Mouse (Mus musculus) hindbrain, embryonic 16.5 days (tissue): ENCODE measurements around the gene Rnf180. TPM values are rescaled to one million over a fixed set of nuclear protein-coding genes. Genes with fewer than 3 reads are reported as not detected.
A peak's percentile ranks its signal among the peaks of the same experiment; 100 is the strongest.

ENCODE experiments used
- ATAC-seq: fragments of 200-750 bp; cut with Nextera tagmentation; 2 replicates; pipeline ENCODE4 v1.8.0; 2017; ENCODE audit warnings: moderate TSS enrichment, moderate library complexity
- H3K27ac ChIP-seq: fragments of 300-500 bp; sonication (generic); 2 replicates; pipeline ENCODE4 v1.5.1; 2014; ENCODE audit warnings: low read depth, mild to moderate bottlenecking, control low read depth, low read length, moderate library complexity
- H3K27me3 ChIP-seq: fragments of 300-500 bp; sonication (generic); replicated peaks from 2 replicates; pipeline ENCODE4 v1.6.1; 2014; ENCODE audit warnings: low read length; ENCODE audit not compliant: control insufficient read depth, insufficient read depth
- H3K36me3 ChIP-seq: fragments of 300-500 bp; sonication (generic); 2 replicates; pipeline ENCODE4 v1.6.1; 2014; ENCODE audit warnings: mild to moderate bottlenecking, low read length, moderate library complexity, mixed read lengths; ENCODE audit not compliant: control insufficient read depth, insufficient read depth
- H3K4me1 ChIP-seq: fragments of 300-500 bp; sonication (generic); 2 replicates; pipeline ENCODE4 v1.6.1; 2014; ENCODE audit warnings: low read depth, low read length; ENCODE audit not compliant: control insufficient read depth, insufficient read depth
- H3K4me2 ChIP-seq: fragments of 300-500 bp; sonication (generic); 2 replicates; pipeline ENCODE4 v1.6.1; 2014; ENCODE audit warnings: mild to moderate bottlenecking, low read length, control low read depth, moderate library complexity
- H3K4me3 ChIP-seq: fragments of 300-500 bp; sonication (generic); 2 replicates; pipeline ENCODE4 v1.5.1; 2014; ENCODE audit warnings: mild to moderate bottlenecking, low read length, control low read depth, moderate library complexity
- H3K9ac ChIP-seq: fragments of 300-500 bp; sonication (generic); 2 replicates; pipeline ENCODE4 v1.6.1; 2014; ENCODE audit warnings: low read depth, mild to moderate bottlenecking, control low read depth, low read length, moderate library complexity
- H3K9me3 ChIP-seq: fragments of 300-500 bp; sonication (generic); 2 replicates; pipeline ENCODE4 v1.6.1; 2014; ENCODE audit warnings: mild to moderate bottlenecking, low read length, moderate library complexity; ENCODE audit not compliant: control insufficient read depth
- WGBS: fragments of 180-500 bp; shearing (Covaris S2); extraction: QIAGEN DNeasy Blood & Tissue Kit; methylation state at CpG from one replicate; pipeline ENCODE4 v1.1.7; 2014; 5-methylcytosine and 5-hydroxymethylcytosine counted together
- polyA plus RNA-seq: library from polyadenylated mRNA; unstranded; fragments of >200 nt; fragmentation: Nextera tagmentation; extraction: Ambion mirVana; gene quantifications from 2 replicates; pipeline ENCODE4 v1.2.1, GENCODE M21; 2015

Gene Rnf180
- polyA plus RNA-seq, 1 experiment from 2014 or later, result 42.0 TPM

DNA sequence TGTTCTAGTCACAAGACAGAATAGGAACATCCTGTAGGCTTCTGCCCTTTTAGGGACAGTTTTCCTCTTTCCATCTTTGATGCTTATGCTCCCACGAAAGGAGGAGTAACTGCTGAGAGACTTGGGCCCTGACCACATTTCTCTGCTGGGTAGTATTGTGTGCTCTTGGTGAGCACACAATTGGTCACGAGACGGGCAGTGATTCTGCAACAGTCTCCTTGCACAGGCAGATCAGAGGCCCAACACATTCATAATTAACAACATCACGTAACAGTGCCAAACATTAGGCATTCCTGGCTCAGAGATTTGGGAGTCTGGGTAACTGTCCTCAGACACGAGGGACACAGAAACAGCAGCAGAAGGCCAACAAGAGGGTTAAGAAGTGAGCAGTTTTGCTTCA is 113.8 kb downstream of the Rnf180 start:
- Histone ChIP-seq H3K4me1 (no peaks in the 10 kb centered on the region), H3K9me3 (no peaks in the 10 kb centered on the region), H3K27me3 (no peaks in the 10 kb centered on the region), H3K4me2 (no peak overlapping the region), H3K27ac (no peak overlapping the region), H3K36me3 (no peaks in the 10 kb centered on the region), H3K9ac (no peak overlapping the region), H3K4me3 (no peak overlapping the region)
- peak; percentile 61; the same call in 1 of the 2 replicates for ATAC-seq
- 61% methylated on average over 5 of the region's 5 CpGs for WGBS

DNA sequence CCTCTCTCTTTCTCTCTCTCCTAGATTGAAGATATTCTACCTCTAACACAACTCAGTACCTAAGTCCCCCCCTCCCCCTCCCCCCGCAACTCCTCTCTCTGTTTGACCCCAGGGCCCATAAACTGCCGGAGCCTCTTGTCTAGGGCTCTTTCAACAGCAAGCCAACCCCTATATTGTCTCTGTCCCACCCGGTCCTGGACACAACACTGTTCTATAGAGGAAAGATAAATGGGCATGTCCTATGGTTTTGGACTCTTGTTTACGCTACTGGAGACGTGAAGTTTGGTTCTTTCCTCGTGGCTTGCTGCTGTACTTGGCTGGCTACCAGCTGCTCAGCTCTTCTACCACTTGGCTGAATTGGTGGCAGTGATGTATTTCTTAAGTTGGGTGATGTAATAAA is 129.2 kb downstream of the Rnf180 start:
- no peaks in the 10 kb centered on the region for H3K27me3 ChIP-seq
- no peak overlapping the region for H3K4me3 ChIP-seq
- no peaks in the 10 kb centered on the region for H3K36me3 ChIP-seq
- no peak for ATAC-seq
- no peak overlapping the region for H3K4me2 ChIP-seq
- no peak overlapping the region for H3K27ac ChIP-seq
- no peaks in the 10 kb centered on the region for H3K4me1 ChIP-seq
- no peak overlapping the region for H3K9ac ChIP-seq
- WGBS, result 67% methylated on average over 6 of the region's 6 CpGs
- no peaks in the 10 kb centered on the region for H3K9me3 ChIP-seq

DNA sequence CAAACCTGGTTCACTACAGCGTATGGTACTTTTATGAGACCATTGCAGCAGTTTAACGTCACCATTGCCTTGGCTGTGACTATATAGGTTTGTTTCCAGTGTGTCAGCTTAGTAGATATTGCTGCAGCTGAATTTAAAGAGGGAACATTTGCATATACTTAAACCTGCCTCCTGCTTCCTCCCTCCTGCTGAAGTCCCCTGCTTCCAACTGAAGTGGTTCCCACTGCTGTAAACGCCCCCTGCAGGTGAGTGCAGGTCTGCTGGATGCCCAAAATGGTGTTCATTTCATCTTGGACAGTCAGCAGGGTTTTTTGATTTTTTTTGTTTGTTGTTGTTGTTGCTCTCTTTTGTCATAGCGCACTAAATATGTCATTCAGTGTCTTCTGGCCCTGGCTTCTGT is 140.7 kb downstream of the Rnf180 start:
- Histone ChIP-seq H3K9ac (no peak overlapping the region), H3K4me2 (no peak overlapping the region), H3K9me3 (no peaks in the 10 kb centered on the region), H3K4me3 (no peak overlapping the region), H3K27ac (no peak overlapping the region), H3K36me3 (no peaks in the 10 kb centered on the region), H3K4me1 (no peaks in the 10 kb centered on the region), H3K27me3 (no peaks in the 10 kb centered on the region)
- 54% methylated on average over 4 of the region's 4 CpGs for WGBS
- no peak for ATAC-seq

GRCm38 (mm10) chr13:105150006-105150405 is 144.6 kb downstream of the Rnf180 start:
- H3K27me3 ChIP-seq, result no peaks in the 10 kb centered on the region

GRCm38 (mm10) chr13:105147795-105148418 is 146.7 kb downstream of the Rnf180 start:
- no peaks in the 10 kb centered on the region for H3K36me3 ChIP-seq
- H3K9ac ChIP-seq, result no peak overlapping the region
- ATAC-seq, result peak; percentile 54
- no peak overlapping the region for H3K4me2 ChIP-seq
- WGBS, result 54% methylated on average over 4 of the region's 4 CpGs
- H3K27ac ChIP-seq, result no peak overlapping the region
- no peaks in the 10 kb centered on the region for H3K4me1 ChIP-seq
- no peaks in the 10 kb centered on the region for H3K27me3 ChIP-seq
- no peaks in the 10 kb centered on the region for H3K9me3 ChIP-seq
- H3K4me3 ChIP-seq, result no peak overlapping the region

More at GRCm38 (mm10) chr13:105150006-105150405, 144.6 kb downstream of the Rnf180 start:
- ATAC-seq, result no peak
- no peaks in the 10 kb centered on the region for H3K4me1 ChIP-seq
- H3K27ac ChIP-seq, result no peak overlapping the region
- no peak overlapping the region for H3K4me2 ChIP-seq
- H3K36me3 ChIP-seq, result no peaks in the 10 kb centered on the region
- no peaks in the 10 kb centered on the region for H3K9me3 ChIP-seq
- 86% methylated on average over 3 of the region's 3 CpGs for WGBS
- H3K4me3 ChIP-seq, result no peak overlapping the region
- H3K9ac ChIP-seq, result no peak overlapping the region

DNA sequence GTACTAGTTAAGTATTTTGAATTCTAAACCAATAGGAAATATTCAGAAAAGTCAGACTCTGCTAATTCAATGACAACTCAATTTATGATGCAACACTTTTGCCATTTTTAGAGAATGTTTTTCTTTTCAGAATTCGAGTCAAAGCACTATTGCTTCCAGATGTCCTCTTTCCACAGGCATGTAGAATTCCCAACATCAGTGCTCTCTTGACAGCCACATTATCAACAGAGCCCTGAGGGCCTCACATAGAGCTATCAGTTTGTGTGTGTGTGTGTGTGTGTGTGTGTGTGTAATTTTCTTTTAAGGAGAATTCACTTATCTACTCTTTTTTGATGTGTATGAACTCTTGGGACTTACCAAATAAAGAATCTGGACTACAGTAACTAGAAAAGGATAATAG is 147.8 kb downstream of the Rnf180 start:
- Histone ChIP-seq H3K4me1 (no peaks in the 10 kb centered on the region), H3K4me3 (no peak overlapping the region), H3K36me3 (no peaks in the 10 kb centered on the region), H3K4me2 (no peak overlapping the region), H3K27ac (no peak overlapping the region), H3K27me3 (no peaks in the 10 kb centered on the region), H3K9me3 (no peaks in the 10 kb centered on the region), H3K9ac (no peak overlapping the region)
- ATAC-seq, result no peak
- 59% methylated on average over 1 of the region's 1 CpGs for WGBS

- H3K9ac ChIP-seq, result no peak overlapping the region
- no peak for ATAC-seq
- H3K4me2 ChIP-seq, result no peak overlapping the region
- WGBS, result 84% methylated on average over 4 of the region's 4 CpGs
- H3K36me3 ChIP-seq, result no peaks in the 10 kb centered on the region
- no peaks in the 10 kb centered on the region for H3K27me3 ChIP-seq
- no peak overlapping the region for H3K4me3 ChIP-seq
- no peak overlapping the region for H3K27ac ChIP-seq
- H3K9me3 ChIP-seq, result no peaks in the 10 kb centered on the region
- no peaks in the 10 kb centered on the region for H3K4me1 ChIP-seq
Measured at GRCm38 (mm10) chr13:105139881-105140280, 154.7 kb downstream of the Rnf180 start.

DNA sequence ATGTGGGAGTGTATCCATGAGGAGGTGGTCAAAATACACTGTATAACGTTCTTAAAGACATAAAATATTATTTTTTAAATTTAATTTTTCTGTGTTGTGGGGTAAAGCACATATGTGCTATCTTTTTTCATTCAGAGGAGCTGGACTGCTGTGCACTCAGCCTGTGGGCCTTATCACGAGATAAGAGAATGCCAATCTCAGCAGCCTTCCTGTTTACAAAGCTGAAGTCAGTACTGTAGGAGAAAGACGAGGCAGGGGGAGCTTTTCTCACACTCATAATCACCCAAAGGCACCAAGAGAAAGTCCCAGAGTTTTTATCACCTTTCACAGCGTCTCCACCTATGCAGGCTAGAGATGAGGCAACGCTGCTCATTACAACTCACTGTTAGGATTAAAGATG is 160.2 kb downstream of the Rnf180 start:
- no peak overlapping the region for H3K4me3 ChIP-seq
- 79% methylated on average over 5 of the region's 5 CpGs for WGBS
- H3K36me3 ChIP-seq, result no peaks in the 10 kb centered on the region
- H3K4me2 ChIP-seq, result no peak overlapping the region
- H3K4me1 ChIP-seq, result no peaks in the 10 kb centered on the region
- H3K27me3 ChIP-seq, result no peaks in the 10 kb centered on the region
- no peak overlapping the region for H3K27ac ChIP-seq
- ATAC-seq, result no peak
- H3K9ac ChIP-seq, result no peak overlapping the region
- H3K9me3 ChIP-seq, result no peaks in the 10 kb centered on the region

DNA sequence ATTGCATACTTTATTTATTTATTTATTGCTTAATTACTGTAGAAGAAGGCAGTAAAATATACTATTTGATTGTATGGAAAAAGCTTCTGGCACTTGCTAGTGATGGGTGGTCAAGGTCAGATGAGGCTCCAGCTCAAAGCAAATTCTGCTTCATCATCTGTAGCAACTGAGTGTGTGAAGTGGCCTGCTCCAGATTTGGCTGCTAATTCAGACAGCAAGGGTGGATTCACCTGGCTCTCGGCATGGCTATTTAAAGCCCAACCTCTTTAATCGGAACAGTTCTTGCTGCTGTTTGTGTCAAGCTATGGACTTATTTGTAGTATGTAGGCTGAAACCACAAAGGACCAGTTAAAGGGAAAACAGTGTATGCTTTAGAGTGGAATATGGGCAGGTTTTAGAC is 161.8 kb downstream of the Rnf180 start:
- Histone ChIP-seq H3K27me3 (no peaks in the 10 kb centered on the region), H3K9ac (no peak overlapping the region), H3K27ac (no peak overlapping the region), H3K4me2 (no peak overlapping the region), H3K4me1 (no peaks in the 10 kb centered on the region), H3K36me3 (no peaks in the 10 kb centered on the region; the same call in 1 of the 2 replicates), H3K4me3 (no peak overlapping the region), H3K9me3 (no peaks in the 10 kb centered on the region)
- WGBS, result 77% methylated on average over 2 of the region's 2 CpGs
- no peak for ATAC-seq

GRCm38 (mm10) chr13:105132370-105132769 is 162.2 kb downstream of the Rnf180 start:
- Histone ChIP-seq H3K4me1 (no peaks in the 10 kb centered on the region), H3K4me2 (no peak overlapping the region), H3K27me3 (no peaks in the 10 kb centered on the region), H3K27ac (no peak overlapping the region), H3K4me3 (no peak overlapping the region), H3K9ac (no peak overlapping the region), H3K9me3 (no peaks in the 10 kb centered on the region), H3K36me3 (no peaks in the 10 kb centered on the region; the same call in 1 of the 2 replicates)
- ATAC-seq, result no peak
- WGBS, result 72% methylated on average over 6 of the region's 6 CpGs
